Comparison of ENCODE assay signal across 9 mouse cellular contexts in the genomic region with DNA sequence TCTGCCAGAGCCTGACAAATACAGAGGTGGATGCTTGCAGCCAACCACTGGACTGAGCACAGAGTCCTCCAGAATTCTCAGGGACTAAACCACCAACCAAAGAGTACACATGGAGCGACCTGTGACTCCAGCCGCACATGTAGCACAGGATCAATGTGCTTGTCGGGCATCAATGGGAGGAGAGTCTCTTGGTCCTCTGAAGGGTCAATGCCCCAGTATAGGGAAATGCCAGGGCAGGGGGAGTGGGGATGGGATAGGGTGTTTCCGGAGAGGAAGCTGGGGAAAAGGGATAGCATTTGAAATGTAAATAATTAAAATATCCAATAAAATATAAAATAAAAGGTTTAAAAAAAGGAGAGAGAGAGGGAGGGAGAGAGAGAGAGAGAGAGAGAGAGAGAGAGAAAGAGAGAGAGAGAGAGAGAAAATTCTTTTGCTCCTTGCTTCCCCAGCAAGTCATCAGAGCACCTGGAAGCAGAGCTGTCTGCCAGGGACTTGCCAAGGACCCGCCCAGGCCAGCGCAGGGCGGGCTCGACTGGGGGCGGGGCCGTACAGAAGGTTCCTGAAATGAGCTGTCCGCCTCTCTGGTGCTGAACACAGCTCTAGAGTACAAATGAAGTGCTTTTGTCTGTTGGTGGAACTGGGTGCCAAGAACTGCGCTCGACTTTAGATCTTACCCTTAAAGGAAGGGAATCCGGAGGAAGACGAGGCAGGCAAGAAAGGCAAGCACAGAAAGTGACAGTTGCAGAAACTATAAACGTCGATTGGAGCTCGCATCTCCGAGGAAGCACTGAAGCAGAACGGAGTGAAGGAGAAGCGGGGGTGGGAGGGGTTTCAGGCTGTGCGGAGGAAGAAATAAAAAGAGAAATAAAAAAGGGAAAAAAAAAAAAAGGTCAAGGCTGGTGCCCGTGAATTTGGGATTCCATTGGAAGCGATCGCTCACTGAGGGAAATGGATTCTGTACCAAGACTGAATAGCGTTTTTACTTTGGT. TPM values are rescaled to one million over a fixed set of nuclear protein-coding genes. Genes with fewer than 3 reads are reported as not detected.
DNase-seq lines count a peak whose midpoint lies in the region; ATAC-seq lines count a peak whose summit lies in the region.
"Had no signal": no experiment of that assay in that cellular context is flagged by ENCODE, and none has a peak within 500 bp of the region (broad histone marks: within the 10 kb centered on the region; RNA-seq: fewer than 3 reads in every experiment).

A gene (plus strand): TSS at position 949 of the 989 bp plus-strand sequence.

- H3K9ac ChIP-seq in hindbrain, embryonic 15.5 days: peak within 1 kb of the TSS; percentile 34
- H3K9ac ChIP-seq in midbrain, embryonic 16.5 days (ENCODE audit: low read depth, low read length): peak within 1 kb of the TSS; percentile 43; the same call in 1 of the 2 replicates

- H3K36me3 ChIP-seq in hindbrain, embryonic 15.5 days: no peaks in the 10 kb centered on the region
- no peaks in the 10 kb centered on the region for H3K36me3 ChIP-seq in midbrain, embryonic 16.5 days (ENCODE audit: control insufficient read depth, insufficient read depth, low read length)

- no peak within 1 kb of the TSS for H3K27ac ChIP-seq in hindbrain, embryonic 15.5 days (replicated peaks)
- no peak within 1 kb of the TSS for H3K27ac ChIP-seq in midbrain, embryonic 16.5 days (ENCODE audit: low read length)

- DNase-seq in cerebellum, adult 11-12 months: peak; percentile 3
- DNase-seq in cerebellum, adult 9-11 months: no peak
- DNase-seq in adrenal gland, adult (ENCODE audit: inconsistent age in 2 of 2, low spot score in 1 of 2): peak; percentile 39 to 82
- peak; percentile 62 for DNase-seq in embryo, embryonic 11.5 days (ENCODE audit: low read depth, low spot score)
- DNase-seq in layer of hippocampus, postnatal 36 days: peak; percentile 53
- peak; percentile 46 for DNase-seq in testis, postnatal 14 days (ENCODE audit: low spot score)

- peak within 1 kb of the TSS; percentile 46 for H3K4me3 ChIP-seq in hindbrain, embryonic 15.5 days
- peak within 1 kb of the TSS; percentile 40 for H3K4me3 ChIP-seq in midbrain, embryonic 16.5 days (ENCODE audit: low read depth, low read length)

- H3K4me2 ChIP-seq in hindbrain, embryonic 15.5 days: peak within 1 kb of the TSS; percentile 72
- H3K4me2 ChIP-seq in midbrain, embryonic 16.5 days (ENCODE audit: low read length): peak within 1 kb of the TSS; percentile 63

- WGBS in hindbrain, embryonic 15.5 days: 18% methylated on average over 26 of the region's 26 CpGs
- WGBS in midbrain, embryonic 16.5 days: 14% methylated on average over 26 of the region's 26 CpGs

- no peaks in the 10 kb centered on the region for H3K27me3 ChIP-seq in hindbrain, embryonic 15.5 days
- no peaks in the 10 kb centered on the region for H3K27me3 ChIP-seq in midbrain, embryonic 16.5 days (ENCODE audit: control insufficient read depth, insufficient read depth, low read depth, low read length)

- ATAC-seq in hindbrain, embryonic 15.5 days (ENCODE audit: low FRiP score, low read depth): peak; percentile 94
- peak; percentile 92 for ATAC-seq in midbrain, embryonic 16.5 days

- no peaks in the 10 kb centered on the region for H3K9me3 ChIP-seq in hindbrain, embryonic 15.5 days
- no peaks in the 10 kb centered on the region for H3K9me3 ChIP-seq in midbrain, embryonic 16.5 days (replicated peaks; ENCODE audit: control insufficient read depth, low read length, poor library complexity, severe bottlenecking)

- peaks cover 8% of the 10 kb centered on the region; the same call in 1 of the 2 replicates for H3K4me1 ChIP-seq in hindbrain, embryonic 15.5 days (replicated peaks)
- H3K4me1 ChIP-seq in midbrain, embryonic 16.5 days (ENCODE audit: control insufficient read depth, insufficient read depth, low read length): no peaks in the 10 kb centered on the region

RNA-seq across cellular contexts. Expression of the gene that starts here (rescaled TPM):
- 3.5 and 3.7 TPM in 2 replicates for polyA plus RNA-seq in hindbrain, embryonic 15.5 days (2015; fragmentation: Nextera tagmentation; extraction: Ambion mirVana)
- total RNA-seq in layer of hippocampus, postnatal 36 days (2021): 10 to 100 TPM; 23.3 to 24.3 TPM
- polyA plus RNA-seq in midbrain, embryonic 16.5 days (2015; fragmentation: Nextera tagmentation; extraction: Ambion mirVana): 2.9 and 3.5 TPM in 2 replicates
- polyA plus RNA-seq: C2C12 had no signal
